Mouse (Mus musculus) kidney, embryonic 15.5 days (tissue): ENCODE data around the gene Fam81a. TPM values are rescaled to one million over a fixed set of nuclear protein-coding genes. Genes with fewer than 3 reads are reported as not detected.
A peak's percentile ranks its signal among the peaks of the same experiment; 100 is the strongest.

ENCODE experiments used
- ATAC-seq: fragments of 200-750 bp; cut with Nextera tagmentation; replicated peaks from 2 replicates; pipeline ENCODE4 v1.8.0; 2017; ENCODE audit warnings: moderate TSS enrichment; ENCODE audit not compliant: low FRiP score
- H3K27ac ChIP-seq: fragments of 300-500 bp; sonication (generic); 2 replicates; pipeline ENCODE4 v1.5.1; 2015; ENCODE audit warnings: mild to moderate bottlenecking, inconsistent platforms
- H3K27me3 ChIP-seq: fragments of 300-500 bp; sonication (generic); 2 replicates; pipeline ENCODE4 v1.6.1; 2015; ENCODE audit warnings: inconsistent platforms
- H3K36me3 ChIP-seq: fragments of 300-500 bp; sonication (generic); 2 replicates; pipeline ENCODE4 v1.6.1; 2015; ENCODE audit warnings: inconsistent platforms
- H3K4me1 ChIP-seq: fragments of 300-500 bp; sonication (generic); 2 replicates; pipeline ENCODE4 v1.6.1; 2015; ENCODE audit warnings: inconsistent platforms
- H3K4me2 ChIP-seq: fragments of 300-500 bp; sonication (generic); 2 replicates; pipeline ENCODE4 v1.6.1; 2015; ENCODE audit warnings: moderate library complexity, mild to moderate bottlenecking, inconsistent platforms
- H3K4me3 ChIP-seq: fragments of 300-500 bp; sonication (generic); replicated peaks from 2 replicates; pipeline ENCODE4 v1.5.1; 2015; ENCODE audit warnings: mild to moderate bottlenecking, inconsistent platforms
- H3K9ac ChIP-seq: fragments of 300-500 bp; sonication (generic); 2 replicates; pipeline ENCODE4 v1.6.1; 2015; ENCODE audit warnings: mild to moderate bottlenecking, inconsistent platforms
- H3K9me3 ChIP-seq: fragments of 300-500 bp; sonication (generic); replicated peaks from 2 replicates; pipeline ENCODE4 v1.6.1; 2016; ENCODE audit warnings: inconsistent platforms
- WGBS: fragments of 180-500 bp; shearing (Covaris S2); methylation state at CpG from one replicate; pipeline ENCODE4 v1.1.7; 2015; ENCODE audit warnings: mixed read lengths; 5-methylcytosine and 5-hydroxymethylcytosine counted together
- polyA plus RNA-seq: library from polyadenylated mRNA; unstranded; fragments of >200 nt; fragmentation: Nextera tagmentation; extraction: Ambion mirVana; gene quantifications from 2 replicates; pipeline ENCODE4 v1.2.1, GENCODE M21; 2015

The Fam81a gene
- polyA plus RNA-seq = 12.2 and 12.7 TPM in 2 replicates

GRCm38 (mm10) chr9:70142460-70142859 lies at the start of gene Fam81a:
Gene Fam81a (minus strand): TSS chr9:70142560.
- Histone ChIP-seq H3K9ac (peak within 1 kb of the TSS; percentile 62), H3K9me3 (no peaks in the 10 kb centered on the region), H3K4me3 (peak within 1 kb of the TSS; percentile 72), H3K4me2 (peak within 1 kb of the TSS; percentile 99), H3K27me3 (peaks cover 15% of the 10 kb centered on the region), H3K36me3 (no peaks in the 10 kb centered on the region), H3K27ac (no peak within 1 kb of the TSS), H3K4me1 (peaks cover 56% of the 10 kb centered on the region)
- no peak for ATAC-seq
- WGBS = 68% methylated on average over 7 of the region's 7 CpGs

- Histone ChIP-seq H3K9me3 (no peaks in the 10 kb centered on the region), H3K4me3 (no peak overlapping the region), H3K27ac (no peak overlapping the region), H3K4me1 (peaks cover 6% of the 10 kb centered on the region; the same call in 1 of the 2 replicates), H3K27me3 (no peaks in the 10 kb centered on the region), H3K9ac (no peak overlapping the region), H3K4me2 (no peak overlapping the region), H3K36me3 (no peaks in the 10 kb centered on the region)
- no peak for ATAC-seq
- 68% methylated on average over 7 of the region's 7 CpGs for WGBS
Measured at GRCm38 (mm10) chr9:70182639-70183038, 40.3 kb upstream of the Fam81a start.

DNA sequence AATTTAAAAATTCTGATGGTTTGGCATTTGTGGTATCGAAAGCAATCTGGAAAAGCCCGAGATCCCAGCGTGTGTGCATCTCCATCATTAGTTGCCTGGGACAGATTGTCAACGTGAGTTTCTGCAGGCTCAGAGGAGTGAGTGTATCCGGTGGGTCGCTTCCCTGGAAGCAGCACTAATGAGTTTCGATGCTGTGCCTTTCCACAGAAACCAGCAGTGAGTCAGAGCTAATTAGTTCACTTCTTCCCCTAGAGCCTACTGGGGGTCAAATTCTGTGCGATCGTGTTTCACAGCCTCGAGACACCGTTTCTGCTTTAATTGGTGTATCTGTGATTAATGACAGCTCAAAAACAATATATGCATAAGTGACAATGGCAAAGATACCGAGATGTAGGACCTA lies 39.4 kb upstream of the Fam81a start:
- 40% methylated on average over 12 of the region's 12 CpGs for WGBS
- H3K4me1 ChIP-seq = peaks cover 6% of the 10 kb centered on the region; the same call in 1 of the 2 replicates
- no peak overlapping the region for H3K9ac ChIP-seq
- H3K27ac ChIP-seq = no peak overlapping the region
- no peaks in the 10 kb centered on the region for H3K36me3 ChIP-seq
- H3K27me3 ChIP-seq = no peaks in the 10 kb centered on the region
- ATAC-seq = no peak
- H3K4me2 ChIP-seq = no peak overlapping the region
- no peak overlapping the region for H3K4me3 ChIP-seq
- H3K9me3 ChIP-seq = no peaks in the 10 kb centered on the region

DNA sequence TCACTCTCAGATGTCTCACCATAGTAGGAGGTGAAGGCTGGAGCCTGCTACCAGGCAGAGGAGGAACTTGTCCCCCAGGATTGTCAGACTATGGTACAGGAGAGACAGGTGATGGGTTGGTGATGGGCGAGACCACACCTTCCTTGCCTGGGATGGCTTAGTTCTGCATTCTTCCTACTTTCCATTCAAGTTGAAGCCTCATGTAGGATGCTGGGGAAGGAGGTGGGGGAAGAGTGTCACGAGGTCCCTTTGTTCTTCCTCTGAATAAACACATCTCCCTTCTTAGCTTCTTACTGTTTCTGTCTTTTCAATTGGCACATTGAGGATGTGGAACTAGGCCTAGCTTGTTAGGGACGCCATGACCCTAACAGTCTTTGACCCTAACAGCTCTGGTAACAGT lies 33.9 kb upstream of the Fam81a start:
- no peak for ATAC-seq
- Histone ChIP-seq H3K27me3 (no peaks in the 10 kb centered on the region), H3K4me3 (no peak overlapping the region), H3K36me3 (no peaks in the 10 kb centered on the region), H3K9me3 (no peaks in the 10 kb centered on the region), H3K27ac (no peak overlapping the region), H3K9ac (no peak overlapping the region), H3K4me2 (no peak overlapping the region), H3K4me1 (peaks cover 11% of the 10 kb centered on the region)
- 84% methylated on average over 3 of the region's 3 CpGs for WGBS

DNA sequence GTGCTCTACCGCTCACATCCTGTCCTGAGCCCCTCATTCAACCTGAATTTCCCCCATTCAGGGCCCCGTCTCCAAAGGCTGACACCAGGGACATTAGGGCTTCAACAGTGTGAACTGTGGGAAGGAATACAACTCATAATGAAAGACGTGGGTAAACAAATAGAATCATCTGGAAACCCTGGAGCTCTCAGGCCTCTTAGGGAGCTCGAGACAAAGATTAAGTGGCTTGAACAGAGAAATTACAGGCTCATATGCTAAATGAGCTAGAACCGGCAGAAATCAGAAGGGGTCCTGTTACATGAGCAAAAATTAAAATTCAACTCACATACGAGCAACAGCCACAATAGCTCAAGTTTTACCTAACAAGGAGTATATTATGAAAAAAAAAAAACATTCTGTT lies 32.5 kb upstream of the Fam81a start:
- WGBS = 32% methylated on average over 6 of the region's 6 CpGs
- Histone ChIP-seq H3K4me2 (no peak overlapping the region), H3K9ac (no peak overlapping the region), H3K4me3 (no peak overlapping the region), H3K36me3 (no peaks in the 10 kb centered on the region), H3K4me1 (peaks cover 9% of the 10 kb centered on the region), H3K27me3 (no peaks in the 10 kb centered on the region), H3K27ac (no peak overlapping the region), H3K9me3 (no peaks in the 10 kb centered on the region)
- no peak for ATAC-seq

DNA sequence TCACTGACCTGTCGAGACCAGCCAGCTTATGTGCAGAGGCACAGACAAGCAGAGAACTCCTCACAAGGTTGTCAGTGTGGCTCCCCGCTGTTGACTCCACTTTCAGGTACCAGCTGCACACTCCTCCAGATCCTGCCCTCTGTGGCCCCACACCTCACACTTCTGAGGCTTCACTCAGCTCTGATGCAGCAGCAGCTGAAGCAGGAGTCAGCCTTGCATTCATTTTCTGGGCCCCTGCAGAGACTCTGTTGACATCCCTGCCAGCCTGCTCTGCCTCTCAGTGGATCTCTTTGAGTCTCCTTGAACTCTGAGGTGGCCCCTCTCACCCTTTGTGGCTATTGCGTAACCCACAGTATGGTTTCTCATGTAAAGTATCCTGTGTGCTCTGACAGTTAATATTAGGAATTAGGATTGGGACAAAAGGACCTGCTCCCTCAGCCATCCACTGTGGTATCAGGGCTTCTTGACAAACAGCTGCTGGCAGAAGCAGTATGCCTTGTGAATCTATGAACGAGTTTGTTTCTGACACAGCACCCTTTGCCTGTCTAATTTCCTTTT lies 32.0 kb upstream of the Fam81a start:
- H3K9ac ChIP-seq = no peak overlapping the region

GRCm38 (mm10) chr9:70168973-70169372 lies 26.6 kb upstream of the Fam81a start:
- no peak for ATAC-seq
- H3K4me3 ChIP-seq = no peak overlapping the region
- no peaks in the 10 kb centered on the region for H3K27me3 ChIP-seq
- H3K9me3 ChIP-seq = no peaks in the 10 kb centered on the region
- no peaks in the 10 kb centered on the region; the same call in 1 of the 2 replicates for H3K4me1 ChIP-seq
- H3K27ac ChIP-seq = no peak overlapping the region
- H3K36me3 ChIP-seq = no peaks in the 10 kb centered on the region
- 85% methylated on average over 7 of the region's 7 CpGs for WGBS
- no peak overlapping the region for H3K4me2 ChIP-seq
- H3K9ac ChIP-seq = no peak overlapping the region

More for the DNA sequence above, 32.0 kb upstream of the Fam81a start:
- 58% methylated on average over 4 of the region's 4 CpGs for WGBS
- H3K36me3 ChIP-seq = no peaks in the 10 kb centered on the region
- H3K4me2 ChIP-seq = no peak overlapping the region
- H3K4me1 ChIP-seq = peaks cover 9% of the 10 kb centered on the region
- no peak for ATAC-seq
- no peak overlapping the region for H3K4me3 ChIP-seq
- no peaks in the 10 kb centered on the region for H3K27me3 ChIP-seq
- no peaks in the 10 kb centered on the region for H3K9me3 ChIP-seq
- no peak overlapping the region for H3K27ac ChIP-seq

DNA sequence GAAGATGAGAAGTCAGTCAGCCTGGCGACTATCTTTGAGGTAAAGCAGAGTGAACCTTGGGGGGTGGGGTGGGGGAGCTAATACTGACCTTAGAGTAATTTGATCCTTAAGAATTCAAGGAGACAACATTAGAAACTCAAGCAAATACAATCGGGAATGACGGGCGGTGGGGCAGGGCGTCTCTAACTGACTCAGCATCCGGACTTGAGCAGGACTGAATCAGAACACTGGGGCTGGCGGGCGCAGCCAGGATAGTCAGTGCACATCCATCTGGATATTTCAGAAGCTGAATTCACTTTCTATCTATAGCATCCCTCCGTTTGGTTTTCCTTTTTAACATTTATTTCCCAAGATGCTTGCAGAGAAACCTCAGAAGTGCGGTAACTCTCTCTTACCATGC lies 17.7 kb upstream of the Fam81a start:
- Histone ChIP-seq H3K4me2 (no peak overlapping the region), H3K27me3 (no peaks in the 10 kb centered on the region), H3K4me3 (no peak overlapping the region), H3K36me3 (no peaks in the 10 kb centered on the region), H3K4me1 (0 out of 2 replicates have a peak, but pooled peaks cover 1% of the 10 kb centered on the region), H3K27ac (no peak overlapping the region), H3K9ac (no peak overlapping the region), H3K9me3 (no peaks in the 10 kb centered on the region)
- no peak for ATAC-seq
- WGBS = 62% methylated on average over 10 of the region's 10 CpGs

- no peak overlapping the region for H3K9ac ChIP-seq
- WGBS = 66% methylated on average over 3 of the region's 3 CpGs
- H3K27ac ChIP-seq = no peak overlapping the region
- ATAC-seq = no peak
- H3K36me3 ChIP-seq = no peaks in the 10 kb centered on the region
- no peak overlapping the region for H3K4me2 ChIP-seq
- H3K27me3 ChIP-seq = peaks cover 1% of the 10 kb centered on the region; the same call in 1 of the 2 replicates
- H3K9me3 ChIP-seq = no peaks in the 10 kb centered on the region
- H3K4me3 ChIP-seq = no peak overlapping the region
- peaks cover 9% of the 10 kb centered on the region for H3K4me1 ChIP-seq
Measured at GRCm38 (mm10) chr9:70147618-70148017, 5.3 kb upstream of the Fam81a start.

DNA sequence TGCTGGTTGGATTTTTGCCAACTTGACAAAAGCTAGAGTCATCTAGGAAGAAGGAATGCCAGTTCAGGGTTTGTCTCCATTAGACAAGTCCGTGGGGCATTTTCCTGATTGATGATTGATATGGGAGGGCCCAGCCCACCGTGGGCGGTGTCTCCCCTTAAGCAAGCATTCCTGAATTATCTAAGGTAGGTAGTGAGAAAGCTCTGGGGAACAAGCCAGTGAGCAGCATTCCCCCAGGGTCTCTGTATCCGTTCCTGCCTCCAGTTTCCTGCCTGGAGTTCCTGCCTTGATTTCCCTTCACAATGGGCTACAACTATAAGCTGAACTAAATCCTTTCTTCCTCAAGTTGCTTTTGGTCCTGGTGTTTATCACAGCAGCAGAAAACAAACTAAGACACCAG lies 3.1 kb upstream of the Fam81a start:
- Histone ChIP-seq H3K9me3 (no peaks in the 10 kb centered on the region), H3K4me1 (peaks cover 29% of the 10 kb centered on the region), H3K4me2 (no peak overlapping the region), H3K27ac (no peak overlapping the region), H3K4me3 (no peak overlapping the region), H3K27me3 (peaks cover 14% of the 10 kb centered on the region), H3K9ac (no peak overlapping the region), H3K36me3 (no peaks in the 10 kb centered on the region)
- WGBS = 83% methylated on average over 4 of the region's 4 CpGs
- no peak for ATAC-seq

- no peak overlapping the region for H3K9ac ChIP-seq
- 38% methylated on average over 8 of the region's 8 CpGs for WGBS
- peaks cover 15% of the 10 kb centered on the region for H3K27me3 ChIP-seq
- no peak overlapping the region for H3K27ac ChIP-seq
- no peak overlapping the region; the same call in 1 of the 2 replicates for H3K4me2 ChIP-seq
- H3K9me3 ChIP-seq = no peaks in the 10 kb centered on the region
- H3K4me3 ChIP-seq = no peak overlapping the region
- ATAC-seq = 0 out of 2 replicates have a peak, but pooled peaks have one; percentile 20
- no peaks in the 10 kb centered on the region for H3K36me3 ChIP-seq
- H3K4me1 ChIP-seq = peaks cover 50% of the 10 kb centered on the region
Measured at GRCm38 (mm10) chr9:70143326-70143725, 966 bp upstream of the Fam81a start.

DNA sequence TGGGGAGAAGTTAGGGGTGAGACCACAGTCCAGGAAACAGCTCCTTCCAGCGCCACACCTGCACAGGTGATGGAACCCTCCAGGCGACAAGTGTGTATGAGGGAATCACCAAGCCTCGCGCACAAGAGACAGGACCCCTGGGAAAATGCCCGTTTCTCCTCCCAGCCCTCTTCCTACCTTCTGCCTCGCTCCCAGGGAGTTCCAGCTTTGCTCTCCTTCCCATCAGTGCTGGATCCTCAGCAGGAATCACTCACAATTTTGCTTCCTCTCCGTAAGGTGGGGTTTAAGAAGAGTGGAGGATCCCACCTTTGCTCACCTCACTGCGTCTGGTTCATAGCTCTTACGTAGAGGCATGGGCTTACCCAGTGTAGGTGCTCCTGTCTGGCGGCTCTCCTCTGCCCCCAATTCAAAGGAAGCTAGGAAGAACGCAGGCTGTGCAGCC lies 454 bp downstream of the Fam81a start:
- Histone ChIP-seq H3K4me3 (peak overlapping the region; percentile 72), H3K4me1 (peaks cover 56% of the 10 kb centered on the region), H3K9ac (peak overlapping the region; percentile 62; the same call in 1 of the 2 replicates), H3K4me2 (peak overlapping the region; percentile 99), H3K9me3 (no peaks in the 10 kb centered on the region), H3K36me3 (no peaks in the 10 kb centered on the region), H3K27ac (no peak overlapping the region), H3K27me3 (peaks cover 15% of the 10 kb centered on the region)
- WGBS = 4% methylated on average over 11 of the region's 11 CpGs
- ATAC-seq = peak; percentile 17; the same call in 1 of the 2 replicates
